Mouse (Mus musculus): Measurements from ENCODE around the gene Hmcn2.

- TF ChIP-seq CTCF (IDR thresholded peaks at IDR 0.05; ENCODE audit: extremely low read depth, insufficient read depth, low read length): no peak
- no peak for TF ChIP-seq POLR2A (IDR thresholded peaks at IDR 0.05; ENCODE audit: extremely low read depth, insufficient read depth, low read length)
Measured at GRCm38 (mm10) chr2:31341726-31342535, 27.7 kb downstream of the Hmcn2 start.
